Mouse (Mus musculus) thymus, postnatal 0 days (tissue): ENCODE results near the gene Sparcl1. TPM values are rescaled to one million over a fixed set of nuclear protein-coding genes. Genes with fewer than 3 reads are reported as not detected.

Experiments
- DNase-seq: peaks from one replicate; pipeline ENCODE4 v3.0.0-alpha.2; 2015; ENCODE audit warnings: low spot score
- polyA plus RNA-seq: library from polyadenylated mRNA; unstranded; fragments of >200 nt; fragmentation: Nextera tagmentation; extraction: Ambion mirVana; gene quantifications from 2 replicates; pipeline ENCODE4 v1.2.1, GENCODE M21; 2015

Sparcl1 gene
- polyA plus RNA-seq, 1 experiment from 2014 or later: 34.1 TPM

DNA sequence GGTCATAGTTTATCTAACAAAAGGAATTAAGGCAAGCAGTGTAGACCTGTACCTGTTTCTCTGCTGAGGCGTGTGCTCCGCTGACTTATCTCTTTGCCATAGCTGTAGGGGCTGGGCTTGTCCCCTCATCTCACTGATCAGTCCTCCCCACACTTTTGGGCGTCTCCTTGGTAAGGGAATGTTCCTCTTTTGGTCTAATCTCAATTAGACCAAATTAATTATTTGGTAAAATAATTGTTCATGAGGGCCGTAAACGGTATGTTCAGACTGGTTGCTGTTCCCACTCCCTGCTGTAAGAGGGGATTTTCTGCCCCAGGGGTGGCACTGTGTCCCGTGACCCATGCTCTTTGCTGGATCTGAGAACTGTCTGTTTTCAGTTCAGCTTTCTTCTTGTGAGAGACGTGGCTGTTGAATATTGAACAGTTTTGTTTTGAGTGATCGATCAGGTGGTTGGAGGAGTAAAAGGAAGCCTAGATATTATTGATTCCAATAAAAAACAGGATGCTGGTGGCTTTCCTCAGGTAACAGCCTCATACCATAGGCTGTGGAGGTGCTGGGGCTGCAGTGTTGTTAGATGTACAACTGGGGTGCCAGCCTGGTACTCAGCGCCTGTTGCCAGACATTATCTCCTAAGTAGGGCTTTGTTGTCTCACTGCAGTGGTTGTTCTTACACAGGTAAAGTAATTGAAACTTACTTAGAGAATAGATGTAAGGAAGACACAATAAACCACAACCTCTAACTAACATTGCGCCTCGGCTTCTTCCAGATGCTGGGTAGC lies 50.6 kb downstream of the Sparcl1 start:
- DNase-seq: no peak

DNA sequence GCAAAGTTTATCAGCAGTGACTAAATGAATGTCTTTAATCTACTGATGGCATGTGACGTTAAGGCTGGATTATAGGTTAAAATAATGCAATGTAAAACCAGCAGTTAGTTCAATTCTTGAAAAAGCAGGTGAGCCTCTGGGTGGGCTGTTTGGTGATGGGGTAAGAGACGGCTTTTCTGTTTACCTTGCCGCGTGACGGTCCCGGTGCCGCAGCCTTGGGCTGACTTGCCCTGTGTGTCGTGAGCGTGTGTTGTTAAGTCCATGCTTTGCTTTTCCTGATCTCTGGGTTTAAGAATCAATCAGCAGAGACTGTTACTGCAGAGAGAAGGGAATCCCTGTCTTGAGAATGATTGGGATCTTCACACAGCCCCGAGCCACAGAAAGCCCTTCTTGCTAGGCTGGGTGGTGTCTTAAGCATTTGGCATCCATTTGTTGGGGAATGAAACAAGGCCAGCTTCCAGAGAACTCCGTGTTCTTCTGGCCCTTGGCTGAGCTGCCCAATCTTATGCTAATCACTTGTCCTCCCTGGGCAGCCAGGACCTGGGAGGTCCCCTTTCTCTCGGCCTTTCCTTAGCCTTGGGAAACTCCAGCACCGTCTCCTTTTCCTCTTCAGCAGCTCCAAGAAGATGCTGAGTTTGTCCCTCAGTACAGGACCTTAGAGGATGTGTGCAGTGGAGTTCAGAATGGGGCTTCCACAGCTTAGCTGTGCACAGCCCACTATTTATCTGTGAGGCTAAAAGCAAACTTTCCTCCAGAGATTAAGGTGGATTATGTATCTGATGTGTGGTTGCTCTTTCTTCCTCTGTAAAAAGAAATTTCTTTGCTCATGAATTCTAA lies 51.4 kb downstream of the Sparcl1 start:
- DNase-seq: no peak

DNA sequence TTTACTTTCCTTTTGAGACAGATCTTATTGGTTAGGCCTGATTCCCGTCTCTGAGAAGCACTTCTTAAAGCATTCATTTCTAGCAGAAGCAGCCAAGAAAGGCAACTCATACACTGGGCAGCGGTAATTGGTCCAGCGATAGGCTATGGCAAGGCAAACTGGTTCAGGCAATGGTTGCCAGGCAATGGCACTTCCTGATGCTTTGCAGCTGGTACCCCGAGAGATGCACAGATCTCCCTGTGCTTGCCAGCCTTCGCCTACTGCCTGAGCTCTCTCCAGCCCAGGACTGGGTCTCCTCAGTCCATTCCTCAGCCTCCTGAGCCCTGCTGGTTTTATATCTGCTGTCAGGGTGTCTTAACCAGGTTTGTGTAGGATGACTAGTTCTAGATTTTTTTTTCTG lies 53.1 kb downstream of the Sparcl1 start:
- DNase-seq: no peak

DNA sequence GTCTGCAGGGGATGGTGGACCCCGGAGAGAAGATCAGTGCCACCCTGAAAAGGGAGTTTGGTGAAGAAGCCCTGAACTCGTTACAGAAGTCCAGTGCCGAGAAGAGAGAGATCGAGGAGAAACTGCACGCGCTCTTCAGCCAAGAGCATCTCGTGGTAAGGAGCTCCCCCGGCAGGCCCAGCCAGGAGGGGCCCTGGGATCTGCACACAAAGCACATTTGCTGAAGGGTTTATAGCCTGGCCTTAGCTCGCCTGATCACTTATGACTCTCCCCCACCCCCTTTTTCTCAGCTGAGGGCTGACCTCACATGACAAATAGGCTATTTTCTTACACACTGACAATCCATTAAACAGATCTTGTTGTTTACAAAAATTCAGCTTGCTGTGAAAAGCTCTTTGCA lies 53.9 kb downstream of the Sparcl1 start:
- no peak for DNase-seq

DNA sequence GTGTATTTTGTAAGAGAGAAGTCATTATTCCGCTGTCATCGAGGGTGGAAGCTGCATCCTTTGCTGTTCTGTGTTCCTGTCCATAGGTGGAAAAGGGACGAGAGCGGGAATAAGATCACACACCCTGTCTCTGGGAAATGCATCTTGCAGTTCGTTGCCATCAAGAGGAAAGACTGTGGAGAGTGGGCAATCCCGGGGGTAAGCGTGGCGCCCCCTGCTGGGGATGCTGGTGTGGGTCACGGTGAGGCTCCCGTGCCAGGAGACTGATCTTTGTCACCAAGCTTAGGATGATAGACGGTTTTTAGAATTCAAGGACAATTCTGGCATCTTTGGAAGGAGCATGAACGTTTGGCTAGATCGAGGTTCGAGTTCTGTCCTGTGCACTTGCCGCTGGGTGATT lies 55.5 kb downstream of the Sparcl1 start:
- DNase-seq: peak; percentile 58

DNA sequence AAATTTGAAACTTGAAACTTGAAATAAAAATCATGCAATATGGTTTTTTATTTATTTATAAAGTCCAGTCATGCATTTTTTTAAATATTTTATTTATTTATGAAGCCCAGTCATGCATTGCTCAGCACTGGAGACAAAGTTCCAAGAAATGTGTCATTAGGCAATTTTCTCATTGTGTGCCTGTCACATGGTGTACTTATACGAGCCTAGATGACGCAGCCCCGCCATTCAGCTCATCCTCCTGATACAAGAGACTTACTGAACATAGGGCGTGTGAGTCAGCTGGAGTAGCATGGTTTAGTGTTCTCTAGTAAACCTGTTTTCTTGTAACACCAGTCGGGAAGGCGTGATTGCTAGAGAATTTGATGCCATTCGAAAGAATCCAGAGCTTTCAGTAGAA lies 57.2 kb downstream of the Sparcl1 start:
- no peak for DNase-seq

DNA sequence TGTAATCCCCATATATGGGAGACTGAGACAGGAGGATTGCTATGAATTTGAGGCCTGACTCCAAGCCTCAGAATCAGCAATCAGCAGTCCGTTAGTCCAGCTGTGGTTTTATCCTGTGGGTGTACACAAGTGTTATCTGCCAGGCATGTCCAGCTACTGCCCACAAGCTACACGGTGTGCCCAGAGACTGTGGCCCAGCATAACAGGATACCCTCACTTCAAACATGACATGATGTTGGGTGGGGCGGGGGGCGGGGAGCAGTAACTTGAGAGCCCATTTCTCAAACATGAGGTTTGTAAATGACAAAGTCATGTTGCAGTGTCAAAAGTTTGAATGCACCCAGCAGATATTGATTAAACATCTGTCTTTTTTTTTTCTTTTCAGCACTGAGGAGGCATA lies 57.7 kb downstream of the Sparcl1 start:
- no peak for DNase-seq

DNA sequence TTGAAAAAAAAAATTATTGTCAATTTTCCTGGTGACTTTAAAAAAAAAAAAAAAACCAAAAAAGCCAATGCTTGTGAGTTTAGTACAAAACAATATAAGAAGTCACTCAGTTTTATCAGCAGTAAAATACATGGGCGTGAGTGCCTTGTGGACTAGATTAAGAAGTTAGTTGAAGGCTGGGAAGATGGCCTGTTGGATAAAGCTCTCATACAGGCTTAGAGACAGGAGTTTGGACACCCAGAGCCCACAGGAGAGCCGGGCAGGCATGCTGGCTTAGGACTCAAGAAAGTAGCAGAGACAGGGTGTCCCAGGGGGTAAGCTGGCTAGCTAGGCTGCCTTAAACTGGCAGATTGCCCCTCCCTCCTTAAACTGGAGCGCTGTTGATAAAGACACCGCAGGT lies 58.6 kb downstream of the Sparcl1 start:
- DNase-seq: no peak

DNA sequence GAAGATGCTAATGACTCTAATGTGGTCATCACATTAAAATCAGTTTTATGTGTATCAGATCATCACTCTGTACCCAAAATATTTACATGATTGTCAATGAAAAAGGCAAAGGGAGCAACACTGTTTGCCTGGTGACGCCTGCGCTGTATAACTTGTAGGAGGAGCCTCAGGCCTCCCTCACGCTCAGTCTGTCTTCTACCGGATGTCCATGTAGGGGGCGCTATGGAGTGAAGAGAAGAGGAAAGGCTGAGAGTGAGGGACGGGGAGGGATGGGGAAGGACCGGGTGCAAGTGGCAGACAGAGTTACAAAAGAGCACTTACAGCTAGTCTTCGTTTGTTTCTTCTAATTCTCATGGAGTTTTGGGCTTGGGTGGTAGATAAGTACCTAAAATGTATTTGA lies 60.6 kb downstream of the Sparcl1 start:
- DNase-seq: peak; percentile 33

DNA sequence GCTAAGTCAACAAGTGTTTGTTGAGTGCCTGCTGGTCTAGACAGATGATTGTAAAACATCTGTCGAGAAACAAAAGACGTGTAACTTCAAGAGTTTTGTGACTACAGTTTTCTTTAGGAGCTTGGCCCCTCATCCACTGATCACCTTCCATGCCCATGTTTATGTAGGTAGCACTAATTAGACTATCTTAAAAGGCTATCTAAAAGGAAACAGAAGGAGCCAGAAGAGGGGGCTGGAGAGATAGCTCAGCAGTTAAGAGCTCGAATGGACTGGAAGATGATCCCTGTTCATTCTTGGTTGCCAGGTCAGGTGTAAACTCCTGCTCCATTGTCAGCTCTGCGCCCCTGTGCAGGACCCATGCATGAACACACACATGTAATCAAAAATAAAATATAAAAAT lies 65.4 kb downstream of the Sparcl1 start:
- DNase-seq: no peak

DNA sequence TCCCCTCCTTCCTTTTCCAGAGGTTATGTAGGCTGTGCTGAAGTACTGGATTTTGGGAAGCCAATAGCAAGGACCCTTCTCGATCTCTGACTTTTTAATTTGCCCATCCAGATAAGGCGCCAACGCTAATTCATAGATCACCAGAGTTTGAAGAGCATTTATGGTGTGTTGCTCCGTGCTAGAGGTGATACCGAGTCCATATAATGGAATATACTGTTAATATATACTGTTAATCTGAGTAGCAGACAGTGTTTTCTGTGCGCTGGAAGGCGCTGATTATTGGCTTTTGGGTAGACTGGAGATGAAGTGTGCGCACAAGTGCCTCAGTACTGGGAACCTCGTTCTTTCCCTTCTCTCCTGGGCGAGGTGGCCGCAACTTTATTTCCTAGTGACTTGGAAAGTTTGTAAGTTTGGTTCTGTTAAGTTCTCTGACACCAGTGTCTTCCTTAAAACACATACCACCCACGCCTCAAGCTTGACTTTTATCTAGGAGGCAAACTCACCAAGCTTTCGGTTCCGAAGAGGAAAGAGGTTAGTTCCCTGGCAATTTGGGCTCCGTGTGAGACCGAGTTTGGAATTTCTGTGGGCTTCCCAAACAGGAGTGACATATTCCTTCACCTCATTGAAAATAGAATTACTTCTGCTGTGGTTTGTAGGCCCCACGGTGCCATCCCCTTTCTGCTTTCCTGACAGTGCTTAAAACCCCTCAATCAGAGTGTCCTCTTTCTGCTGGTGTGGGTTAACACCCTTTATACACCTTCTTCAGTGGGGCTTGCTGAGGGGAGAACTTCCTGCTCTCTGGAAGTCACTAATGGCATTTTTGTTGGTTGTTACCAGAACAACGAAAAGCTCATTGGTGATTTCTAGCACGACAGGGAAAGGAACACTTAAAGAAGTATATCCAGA lies 66.1 kb downstream of the Sparcl1 start:
- peak; percentile 18 for DNase-seq

DNA sequence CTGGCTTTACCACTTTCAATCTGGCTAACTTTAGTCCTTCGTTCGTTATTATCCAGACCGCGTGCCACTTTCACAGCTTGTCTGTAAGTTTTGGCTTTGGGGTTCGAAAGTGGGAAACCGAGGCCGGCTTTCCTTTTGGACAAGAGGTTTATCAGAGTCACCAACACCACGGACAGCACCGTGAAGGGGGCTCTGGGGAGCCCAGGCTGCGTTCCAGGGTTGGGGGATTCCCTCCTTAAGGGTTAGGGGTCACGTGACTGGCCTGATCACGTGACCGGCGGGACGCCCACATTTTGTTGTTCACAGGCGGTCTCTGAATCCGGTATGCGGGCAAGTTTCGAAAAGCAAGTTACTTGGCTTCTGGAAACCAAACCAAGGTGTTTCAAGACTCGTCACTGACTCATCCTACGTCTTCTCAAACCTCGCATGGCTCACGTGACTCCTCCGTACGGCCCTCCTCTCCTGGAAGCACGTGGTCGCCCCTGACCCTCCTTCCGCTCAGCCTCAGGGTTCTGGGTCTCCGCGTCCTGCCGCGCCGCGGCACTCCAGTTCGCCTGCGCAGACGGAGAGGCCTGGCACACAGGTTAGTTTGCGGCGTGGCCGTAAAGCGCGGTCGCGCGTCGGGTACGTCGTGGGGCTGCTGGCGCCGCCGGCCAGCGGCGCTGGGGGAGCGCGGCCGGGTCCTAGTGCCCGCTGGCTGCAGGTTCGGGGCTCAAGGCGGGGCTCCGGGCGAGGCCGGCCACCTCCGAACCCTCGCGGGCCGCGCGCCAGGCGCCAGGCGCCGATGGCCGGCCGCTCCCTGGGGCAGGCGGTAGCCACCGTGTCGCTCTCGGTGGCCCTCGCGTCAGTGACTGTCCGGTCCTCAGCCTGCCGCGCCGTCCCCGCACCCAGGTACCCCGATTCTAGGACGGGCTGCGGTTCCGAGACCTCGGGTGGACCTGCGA lies 67.0 kb downstream of the Sparcl1 start, which contains the start of gene Nudt9:
Gene Nudt9 (plus strand): TSS at position 51 of the 944 bp plus-strand sequence.
- DNase-seq: peak; percentile 98

DNA sequence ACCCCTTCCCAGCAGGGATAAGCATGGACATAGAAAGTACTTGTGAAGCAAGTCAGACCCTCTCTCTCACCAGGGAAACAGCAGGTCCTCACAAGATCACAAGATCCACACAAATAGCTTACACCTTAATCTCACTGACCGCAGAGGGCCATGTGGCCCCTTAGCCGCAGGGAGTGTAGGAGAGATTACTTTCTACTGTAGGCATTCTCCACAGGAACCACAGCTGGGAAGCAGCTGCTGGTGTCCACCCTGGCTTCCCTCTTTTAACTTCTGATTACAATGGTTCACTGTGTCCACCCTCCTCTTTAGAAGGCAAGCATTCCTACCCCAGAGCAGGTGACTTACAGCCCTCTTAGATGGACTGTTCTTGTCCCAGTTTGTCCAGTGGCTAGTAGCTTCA lies 69.8 kb downstream of the Sparcl1 start:
- no peak for DNase-seq

DNA sequence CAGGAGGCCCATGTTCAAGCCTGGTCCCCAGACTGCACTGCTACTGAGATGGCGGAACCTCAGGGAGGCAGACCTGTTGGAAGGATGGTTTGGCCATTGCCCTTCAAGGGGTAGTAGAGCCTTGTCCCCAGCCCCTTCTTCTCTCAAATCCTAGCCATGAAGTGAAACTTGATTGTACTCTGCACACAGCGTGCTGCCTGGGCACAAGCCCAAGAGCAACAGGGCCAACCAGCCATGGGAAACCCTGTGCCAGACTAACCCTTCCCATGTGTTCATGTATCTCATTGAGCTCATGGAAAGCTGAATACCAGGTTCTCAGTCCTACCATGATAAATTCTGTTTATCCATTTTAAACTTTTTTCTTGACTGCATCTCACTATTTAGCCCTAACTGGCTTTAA lies 70.6 kb downstream of the Sparcl1 start:
- no peak for DNase-seq

DNA sequence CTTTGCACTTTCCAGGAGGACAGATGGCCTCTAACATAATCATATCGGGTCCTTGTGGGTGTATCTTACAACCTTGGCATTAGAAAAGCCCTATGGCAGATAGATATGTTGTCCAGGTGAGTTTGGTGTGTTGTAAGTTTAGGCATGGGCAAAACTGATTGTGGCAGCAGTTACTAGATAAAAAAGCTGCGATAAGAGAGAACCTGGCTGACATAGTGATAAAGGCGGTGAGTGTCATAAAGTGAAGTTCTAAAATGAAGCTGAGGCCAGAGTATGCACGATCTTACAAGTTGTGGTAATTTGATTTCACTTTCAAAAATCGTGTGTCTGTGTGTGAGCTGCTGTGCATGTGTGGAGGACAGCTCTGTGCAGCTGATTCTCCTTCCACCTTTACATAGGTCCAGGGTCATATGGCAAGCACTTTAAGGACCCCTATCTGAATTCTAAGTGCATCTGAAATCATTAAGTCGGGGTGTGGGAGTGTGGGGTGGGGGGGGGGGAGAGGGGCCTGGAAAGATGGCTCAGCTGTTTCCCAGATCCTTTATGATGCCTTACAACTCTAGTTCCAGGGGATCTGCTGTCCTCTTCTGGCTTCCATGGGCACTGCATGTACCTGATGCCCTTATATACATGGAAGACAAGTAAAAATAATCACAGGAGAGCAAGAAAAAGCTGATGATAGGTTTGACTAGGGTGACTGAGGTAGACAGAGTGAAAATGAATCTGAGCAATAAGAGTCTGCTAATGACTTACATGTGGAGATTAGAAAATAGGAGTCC lies 74.2 kb downstream of the Sparcl1 start:
- DNase-seq: peak; percentile 50

DNA sequence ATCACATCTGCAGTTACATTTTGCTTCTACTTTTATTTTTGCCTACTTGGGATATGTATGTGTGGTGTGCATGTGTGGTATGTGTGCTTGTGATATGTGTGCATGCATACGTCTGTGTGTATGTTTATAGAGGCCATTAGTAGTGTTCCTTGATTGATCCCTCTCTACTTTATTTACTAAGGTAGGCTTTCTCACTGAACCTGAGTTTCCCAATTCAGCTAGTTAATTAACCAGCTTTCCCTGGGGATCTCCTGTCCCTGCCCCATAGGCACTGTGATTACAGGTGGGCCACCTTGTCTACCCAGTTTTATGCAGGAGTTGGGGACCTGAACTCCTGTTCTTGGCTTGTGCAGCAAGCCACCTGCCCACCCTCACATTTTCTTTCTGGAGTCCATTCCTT lies 76.8 kb downstream of the Sparcl1 start:
- DNase-seq: no peak

DNA sequence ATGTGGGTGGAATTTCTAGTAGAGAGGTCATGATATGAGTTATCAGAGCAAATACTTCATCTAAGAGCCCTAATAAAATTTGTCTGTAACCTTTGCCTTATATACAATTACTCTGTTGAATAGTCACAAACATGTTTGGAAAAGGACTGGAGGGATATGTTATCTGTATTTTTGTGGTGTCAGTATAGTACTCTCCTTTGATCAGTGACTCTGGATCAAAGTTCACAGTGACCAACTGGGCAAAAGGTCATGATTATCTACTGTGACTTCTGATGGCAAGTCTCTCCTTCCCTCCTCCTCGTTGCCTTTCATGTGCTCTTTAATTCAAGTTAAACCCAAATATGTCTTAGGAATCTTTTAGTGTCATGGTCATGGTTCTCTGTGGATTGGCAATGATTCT lies 77.7 kb downstream of the Sparcl1 start:
- DNase-seq: no peak

DNA sequence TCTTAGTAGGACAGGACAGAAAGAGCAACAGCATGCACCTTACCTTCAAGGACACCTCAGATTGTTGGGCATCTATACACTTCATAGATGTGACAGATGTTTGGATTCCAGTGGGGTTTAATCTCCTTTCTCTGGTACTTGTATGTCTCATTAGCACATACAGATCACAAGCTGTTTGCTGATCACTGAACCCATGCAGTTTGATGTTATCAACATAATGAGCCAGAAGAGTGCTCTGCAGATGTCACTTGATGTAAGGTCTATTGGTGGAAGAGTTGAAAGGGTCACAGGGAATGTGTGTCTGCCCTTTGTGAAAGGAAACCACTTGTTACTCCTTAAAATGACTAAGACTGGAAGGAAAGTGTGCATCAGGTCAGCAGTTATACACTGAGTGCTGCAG lies 78.5 kb downstream of the Sparcl1 start:
- no peak for DNase-seq

DNA sequence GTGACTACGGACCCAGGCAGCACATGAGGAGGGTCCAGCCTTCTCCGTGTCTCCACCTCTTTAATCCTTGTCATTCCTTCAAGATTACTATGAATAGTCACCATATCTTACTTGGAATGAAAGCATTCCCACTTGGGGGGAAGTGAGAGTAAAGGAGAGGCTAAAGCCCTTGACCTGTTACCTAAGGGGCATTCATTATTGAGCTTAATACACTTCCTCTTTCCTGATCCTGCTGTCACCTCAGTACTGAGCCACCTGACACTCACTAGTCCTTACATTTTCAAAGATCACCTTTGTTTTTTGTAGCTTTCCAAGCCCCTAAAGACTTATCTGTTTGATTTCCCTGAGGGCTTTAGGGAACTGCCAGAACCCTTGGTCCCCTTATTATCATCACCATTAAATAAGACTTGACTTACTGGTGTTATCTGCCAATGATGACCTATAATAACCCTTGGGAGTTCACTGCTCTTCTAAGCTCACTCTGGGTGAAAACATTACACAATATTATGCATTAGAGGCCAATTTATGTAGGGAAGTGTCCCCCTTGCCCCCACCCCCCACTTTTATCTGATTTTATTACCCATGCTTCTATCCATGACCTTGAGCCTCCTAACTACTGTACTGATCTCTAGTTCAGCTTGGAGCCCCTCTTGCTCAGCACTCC lies 81.0 kb downstream of the Sparcl1 start:
- DNase-seq: no peak
